Mouse (Mus musculus) liver, embryonic 13.5 days (tissue): Measurements from ENCODE around the gene Rhbdl1. TPM values are rescaled to one million over a fixed set of nuclear protein-coding genes. Genes with fewer than 3 reads are reported as not detected.
A peak's percentile ranks its signal among the peaks of the same experiment; 100 is the strongest.

ENCODE experiments used
- ATAC-seq: fragments of 200-750 bp; cut with Nextera tagmentation; 2 replicates; pipeline ENCODE4 v1.8.0; 2017; ENCODE audit warnings: low read depth, mild to moderate bottlenecking, moderate number of reproducible peaks, moderate library complexity
- DNase-seq: peaks from one replicate; pipeline ENCODE4 v3.0.0; 2022
- H3K27ac ChIP-seq: fragments of 300-500 bp; sonication (generic); 2 replicates; pipeline ENCODE4 v1.5.1; 2015; ENCODE audit warnings: moderate library complexity, mild to moderate bottlenecking, inconsistent platforms
- H3K27me3 ChIP-seq: fragments of 300-500 bp; sonication (generic); 2 replicates; pipeline ENCODE4 v1.6.1; 2015; ENCODE audit warnings: mild to moderate bottlenecking, inconsistent platforms
- H3K36me3 ChIP-seq: fragments of 300-500 bp; sonication (generic); 2 replicates; pipeline ENCODE4 v1.6.1; 2015; ENCODE audit warnings: mild to moderate bottlenecking, inconsistent platforms
- H3K4me1 ChIP-seq: fragments of 300-500 bp; sonication (generic); replicated peaks from 2 replicates; pipeline ENCODE4 v1.6.1; 2015; ENCODE audit warnings: inconsistent platforms
- H3K4me2 ChIP-seq: fragments of 300-500 bp; sonication (generic); 2 replicates; pipeline ENCODE4 v1.6.1; 2015; ENCODE audit warnings: inconsistent platforms, mild to moderate bottlenecking, moderate library complexity
- H3K4me3 ChIP-seq: fragments of 300-500 bp; sonication (generic); replicated peaks from 2 replicates; pipeline ENCODE4 v1.5.1; 2015; ENCODE audit warnings: mild to moderate bottlenecking, inconsistent platforms
- H3K9ac ChIP-seq: fragments of 300-500 bp; sonication (generic); 2 replicates; pipeline ENCODE4 v1.6.1; 2015; ENCODE audit warnings: mild to moderate bottlenecking, inconsistent platforms
- H3K9me3 ChIP-seq: fragments of 300-500 bp; sonication (generic); replicated peaks from 2 replicates; pipeline ENCODE4 v1.6.1; 2016; ENCODE audit warnings: inconsistent platforms
- WGBS: fragments of 180-500 bp; shearing (Covaris S2); methylation state at CpG from one replicate; pipeline ENCODE4 v1.1.7; 2015; ENCODE audit not compliant: insufficient replicate concordance; 5-methylcytosine and 5-hydroxymethylcytosine counted together
- polyA plus RNA-seq: library from polyadenylated mRNA; unstranded; fragments of >200 nt; fragmentation: Nextera tagmentation; extraction: Ambion mirVana; gene quantifications from 2 replicates; pipeline ENCODE4 v1.2.1, GENCODE M21; 2015

The Rhbdl1 gene
- polyA plus RNA-seq, 1 experiment from 2014 or later, result 0.30 TPM

DNA sequence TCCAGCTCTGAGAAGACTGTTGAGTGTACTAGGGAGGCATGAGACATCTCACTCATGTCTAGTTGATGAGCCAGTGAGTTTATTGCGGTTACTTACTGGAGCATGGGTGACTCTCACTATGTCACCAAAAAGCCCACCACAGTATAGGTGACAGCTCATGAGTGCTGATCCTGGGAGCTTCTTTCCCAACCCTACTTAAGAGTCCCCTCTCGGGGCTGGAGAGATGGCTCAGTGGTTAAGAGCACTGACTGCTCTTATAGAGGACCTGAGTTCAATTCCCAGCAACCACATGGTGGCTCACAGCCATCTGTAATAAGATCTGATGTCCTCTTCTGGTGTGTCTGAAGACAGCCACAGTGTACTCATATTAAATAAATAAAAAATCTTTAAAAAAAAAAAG, 32.9 kb upstream of the Rhbdl1 start:
- H3K27ac ChIP-seq, result no peak overlapping the region
- no peaks in the 10 kb centered on the region for H3K27me3 ChIP-seq
- no peaks in the 10 kb centered on the region for H3K9me3 ChIP-seq
- peaks cover 45% of the 10 kb centered on the region for H3K4me1 ChIP-seq
- no peak overlapping the region for H3K9ac ChIP-seq
- H3K4me3 ChIP-seq, result no peak overlapping the region
- DNase-seq (no peak), ATAC-seq (no peak)
- H3K36me3 ChIP-seq, result peaks cover 5% of the 10 kb centered on the region; the same call in 1 of the 2 replicates
- 75% methylated on average over 2 of the region's 2 CpGs for WGBS
- no peak overlapping the region for H3K4me2 ChIP-seq

DNA sequence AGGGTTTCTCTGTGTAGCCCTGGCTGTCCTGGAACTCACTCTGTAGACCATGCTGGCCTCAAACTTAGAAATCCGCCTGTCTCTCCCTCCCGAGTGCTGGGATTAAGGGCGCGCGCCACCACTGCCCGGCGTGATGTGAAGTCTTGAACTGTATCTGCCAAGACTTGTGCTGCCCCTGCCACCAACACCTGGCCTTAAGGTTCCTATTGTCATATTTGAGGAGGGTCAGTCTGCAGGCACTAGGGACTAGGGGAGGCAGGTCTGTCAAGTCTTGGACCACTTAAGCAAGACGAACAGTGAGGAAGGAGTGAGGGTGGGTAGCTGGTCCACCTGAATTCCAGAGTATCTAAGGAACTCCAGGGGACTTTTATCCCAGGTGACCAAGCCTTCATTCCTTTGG, 32.4 kb upstream of the Rhbdl1 start:
- Histone ChIP-seq H3K4me2 (no peak overlapping the region), H3K9ac (no peak overlapping the region), H3K36me3 (peaks cover 9% of the 10 kb centered on the region; the same call in 1 of the 2 replicates), H3K4me1 (peaks cover 43% of the 10 kb centered on the region), H3K27me3 (no peaks in the 10 kb centered on the region), H3K27ac (no peak overlapping the region), H3K9me3 (no peaks in the 10 kb centered on the region), H3K4me3 (no peak overlapping the region)
- DNase-seq, result no peak
- no peak for ATAC-seq
- WGBS, result 82% methylated on average over 8 of the region's 8 CpGs

DNA sequence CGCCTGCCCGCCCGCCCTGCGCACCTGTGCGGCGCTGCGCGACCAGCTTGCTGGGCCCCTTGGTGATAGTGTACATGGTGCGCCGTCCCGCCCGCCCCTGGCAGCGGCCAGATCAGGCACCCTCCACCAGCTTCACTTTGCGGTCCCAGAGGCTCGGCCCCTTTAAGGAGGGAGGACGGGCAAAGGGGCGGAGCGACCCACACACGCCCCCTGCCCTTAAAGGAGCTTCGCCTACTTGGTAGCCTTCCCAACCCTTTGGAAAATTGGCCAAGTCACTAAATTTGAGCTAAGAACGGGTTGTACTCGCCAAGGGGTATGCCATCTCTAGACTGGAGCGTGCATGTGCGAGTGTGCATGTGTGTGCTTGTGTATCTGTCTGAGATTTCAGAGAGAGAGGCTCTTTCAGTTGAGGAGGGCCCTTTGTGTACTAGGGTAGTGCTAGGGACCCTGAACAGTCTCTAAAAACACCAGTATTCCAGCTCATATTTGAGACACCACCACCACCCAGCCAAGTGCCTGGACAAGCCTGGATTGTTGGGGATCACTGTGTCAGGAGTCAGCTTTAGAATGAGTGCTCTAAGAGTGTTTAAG, 31.6 kb upstream of the Rhbdl1 start, which contains the start of gene Mcrip2:
Gene Mcrip2, minus strand, starts transcription at position 164 of the 591 bp plus-strand sequence.
- H3K27ac ChIP-seq, result peak within 1 kb of the TSS; percentile 74
- peak within 1 kb of the TSS; percentile 80 for H3K9ac ChIP-seq
- H3K4me3 ChIP-seq, result peak within 1 kb of the TSS; percentile 74
- H3K27me3 ChIP-seq, result no peaks in the 10 kb centered on the region
- peak within 1 kb of the TSS; percentile 90 for H3K4me2 ChIP-seq
- H3K9me3 ChIP-seq, result no peaks in the 10 kb centered on the region
- WGBS, result 0% methylated on average over 24 of the region's 24 CpGs
- H3K36me3 ChIP-seq, result peaks cover 17% of the 10 kb centered on the region
- ATAC-seq (peak; percentile 75), DNase-seq (peak; percentile 65)
- H3K4me1 ChIP-seq, result peaks cover 35% of the 10 kb centered on the region

DNA sequence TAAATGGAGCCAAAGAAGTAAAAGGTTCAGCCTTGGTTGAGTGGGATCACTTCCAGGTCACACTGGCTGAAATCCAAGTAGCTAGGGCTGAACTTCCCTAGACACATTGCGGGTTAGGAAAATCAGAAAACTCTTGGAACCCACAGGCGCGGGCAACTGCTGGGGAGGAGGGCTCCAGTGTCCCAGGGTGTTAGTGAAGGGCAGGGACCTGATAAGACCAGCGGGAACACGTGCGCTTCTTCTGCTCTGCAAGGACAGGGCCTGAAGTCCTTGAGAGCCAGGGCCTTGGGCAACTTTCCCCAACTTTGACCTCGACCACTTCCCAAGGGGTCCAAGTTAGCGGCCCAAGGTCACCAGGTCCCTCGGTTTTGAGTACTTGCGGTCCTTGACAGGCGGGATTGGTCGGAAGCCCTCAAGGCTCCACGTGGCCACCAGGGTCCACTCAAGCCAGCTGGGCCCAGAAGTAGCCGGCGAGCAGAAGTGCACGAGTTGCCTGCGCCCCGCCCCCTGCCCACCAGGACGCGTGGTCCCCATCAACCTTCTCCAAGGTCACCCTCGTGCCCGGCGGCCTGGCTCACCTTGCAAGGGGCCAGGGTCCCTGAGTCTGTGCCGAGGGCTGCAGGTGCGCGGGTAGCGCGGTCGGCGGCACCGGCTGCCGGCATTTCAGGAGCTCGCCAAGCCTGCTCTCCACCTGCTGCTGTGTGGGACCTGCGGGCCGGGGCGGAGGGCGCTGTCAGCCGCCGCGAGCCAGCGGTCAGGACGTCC, 30.9 kb upstream of the Rhbdl1 start:
- Histone ChIP-seq H3K4me3 (peak overlapping the region; percentile 74), H3K27ac (peak overlapping the region; percentile 74), H3K27me3 (no peaks in the 10 kb centered on the region), H3K9me3 (no peaks in the 10 kb centered on the region), H3K4me2 (peak overlapping the region; percentile 90), H3K4me1 (peaks cover 36% of the 10 kb centered on the region), H3K9ac (peak overlapping the region; percentile 80), H3K36me3 (peaks cover 22% of the 10 kb centered on the region)
- peak; percentile 60 for ATAC-seq
- no peak for DNase-seq
- WGBS, result under 1% methylated on average over 42 of the region's 42 CpGs

DNA sequence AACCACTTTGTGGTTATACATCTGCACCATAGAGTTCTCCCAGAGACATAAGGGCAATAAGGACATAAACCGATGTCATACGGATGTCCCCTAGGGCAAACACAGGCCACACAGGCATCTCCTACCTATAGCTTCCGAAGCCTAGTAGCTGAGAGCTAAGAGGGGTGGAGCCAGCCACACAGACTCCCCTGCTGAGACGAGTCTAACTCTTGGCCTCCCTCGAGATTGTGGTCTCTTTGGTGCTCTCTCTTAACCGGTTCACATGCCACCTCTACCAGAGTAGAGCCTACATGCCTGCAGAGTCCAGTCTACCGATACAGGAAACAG, 30.4 kb upstream of the Rhbdl1 start:
- Histone ChIP-seq H3K4me1 (peaks cover 39% of the 10 kb centered on the region), H3K9ac (peak overlapping the region; percentile 80), H3K27me3 (no peaks in the 10 kb centered on the region), H3K9me3 (no peaks in the 10 kb centered on the region), H3K4me2 (peak overlapping the region; percentile 90), H3K4me3 (peak overlapping the region; percentile 74), H3K36me3 (peaks cover 25% of the 10 kb centered on the region), H3K27ac (peak overlapping the region; percentile 74)
- no peak for DNase-seq
- ATAC-seq, result peak; percentile 58
- WGBS, result 2% methylated on average over 7 of the region's 7 CpGs

DNA sequence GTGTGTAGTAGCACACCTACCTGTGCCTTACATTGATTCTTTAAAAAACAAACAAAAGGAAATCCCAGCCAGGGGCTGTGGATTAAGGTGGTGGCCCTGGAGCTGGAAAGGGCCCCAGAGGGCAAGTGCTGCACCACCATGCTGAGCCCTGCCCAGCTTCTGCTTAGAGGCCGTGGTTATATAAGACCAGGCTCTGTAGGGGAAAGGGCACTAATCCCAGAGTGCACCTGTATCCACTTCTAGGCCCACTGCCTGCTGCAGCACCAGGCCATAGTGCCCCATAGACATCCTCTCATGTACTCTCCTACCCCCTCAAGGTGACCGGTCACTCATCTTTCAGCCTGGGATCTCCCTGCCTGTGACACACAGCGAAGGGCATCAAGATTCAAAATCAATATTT, 29.1 kb upstream of the Rhbdl1 start:
- Histone ChIP-seq H3K9ac (peak overlapping the region; percentile 33; the same call in 1 of the 2 replicates), H3K27ac (no peak overlapping the region), H3K27me3 (no peaks in the 10 kb centered on the region), H3K4me3 (no peak overlapping the region), H3K36me3 (peaks cover 25% of the 10 kb centered on the region), H3K9me3 (no peaks in the 10 kb centered on the region), H3K4me2 (0 out of 2 replicates have a peak overlapping the region, but pooled peaks have one; percentile 90), H3K4me1 (peaks cover 50% of the 10 kb centered on the region)
- no peak for ATAC-seq
- DNase-seq, result no peak
- WGBS, result 86% methylated on average over 3 of the region's 3 CpGs

DNA sequence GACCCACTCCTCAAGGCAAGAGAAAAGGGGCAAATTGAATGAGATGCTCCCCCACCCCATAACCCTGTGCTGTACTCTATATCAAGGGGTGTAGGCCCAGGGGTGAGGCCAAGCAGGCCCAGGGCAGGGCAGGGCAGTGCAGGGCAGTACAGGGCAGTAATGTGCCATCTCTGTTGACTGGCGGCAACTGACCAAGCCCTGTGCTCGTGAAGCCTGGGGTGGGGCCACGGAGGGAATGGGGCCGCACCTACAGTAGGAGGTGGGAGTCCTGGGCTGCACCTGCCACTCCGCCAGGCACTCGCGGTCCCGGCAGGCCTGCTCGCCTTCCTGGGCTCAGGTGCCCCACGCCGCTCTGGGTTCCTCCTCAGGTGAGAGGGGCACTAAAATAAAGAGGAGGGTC, 28.2 kb upstream of the Rhbdl1 start:
- H3K9ac ChIP-seq, result no peak overlapping the region

DNA sequence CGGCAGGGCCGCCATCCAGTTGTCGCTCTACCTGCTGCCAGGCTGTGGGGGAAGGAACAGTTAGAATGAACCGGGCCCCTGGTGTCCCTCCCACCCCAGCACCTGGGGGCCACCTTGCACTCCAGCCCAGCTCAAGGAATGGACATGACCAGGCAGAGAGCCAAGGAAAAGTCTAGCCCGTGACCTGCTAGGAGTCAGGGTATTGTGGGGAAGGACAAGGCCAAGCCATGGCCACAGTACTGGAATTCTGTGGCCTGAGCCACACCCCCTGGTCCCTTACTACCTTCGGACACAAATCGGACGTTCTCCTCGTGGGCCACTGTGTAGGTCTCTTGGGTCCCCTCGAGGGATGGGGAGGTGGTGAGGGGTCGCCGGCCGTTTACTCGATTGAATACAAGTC, 27.2 kb upstream of the Rhbdl1 start:
- no peak overlapping the region for H3K4me3 ChIP-seq
- H3K27ac ChIP-seq, result no peak overlapping the region
- H3K4me1 ChIP-seq, result peaks cover 68% of the 10 kb centered on the region
- H3K4me2 ChIP-seq, result no peak overlapping the region
- 89% methylated on average over 14 of the region's 14 CpGs for WGBS
- no peaks in the 10 kb centered on the region for H3K9me3 ChIP-seq
- no peak overlapping the region for H3K9ac ChIP-seq
- no peak for DNase-seq
- no peaks in the 10 kb centered on the region for H3K27me3 ChIP-seq
- peaks cover 28% of the 10 kb centered on the region for H3K36me3 ChIP-seq
- ATAC-seq, result no peak

More for the DNA sequence above, 28.2 kb upstream of the Rhbdl1 start:
- Histone ChIP-seq H3K27ac (no peak overlapping the region), H3K4me1 (peaks cover 58% of the 10 kb centered on the region), H3K9me3 (no peaks in the 10 kb centered on the region), H3K4me3 (no peak overlapping the region), H3K36me3 (peaks cover 25% of the 10 kb centered on the region), H3K4me2 (no peak overlapping the region), H3K27me3 (no peaks in the 10 kb centered on the region)
- WGBS, result 89% methylated on average over 11 of the region's 11 CpGs
- ATAC-seq (no peak), DNase-seq (no peak)

DNA sequence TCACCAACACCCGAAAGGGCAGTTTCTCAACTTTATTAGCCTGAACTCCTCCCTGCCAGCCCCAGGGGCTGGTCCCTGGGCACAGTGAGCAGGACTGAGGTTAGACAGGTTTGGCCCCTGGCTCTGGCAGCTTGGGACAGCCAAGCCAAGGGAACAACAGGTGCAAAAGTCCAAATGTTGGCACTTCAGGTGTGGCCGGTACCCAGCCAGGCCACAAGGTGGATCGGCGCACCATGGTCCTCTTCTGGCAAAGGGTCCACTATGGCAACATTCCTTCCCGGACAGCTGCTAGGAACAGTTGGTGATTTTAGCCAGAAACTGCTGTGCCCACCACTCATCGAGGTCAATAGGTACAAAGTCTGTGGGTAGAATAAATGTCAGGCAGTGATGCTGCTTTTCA, 26.6 kb upstream of the Rhbdl1 start:
- ATAC-seq (no peak), DNase-seq (no peak)
- Histone ChIP-seq H3K9ac (no peak overlapping the region), H3K27ac (no peak overlapping the region), H3K4me2 (no peak overlapping the region), H3K9me3 (no peaks in the 10 kb centered on the region), H3K4me1 (peaks cover 64% of the 10 kb centered on the region), H3K27me3 (no peaks in the 10 kb centered on the region), H3K4me3 (no peak overlapping the region), H3K36me3 (peaks cover 28% of the 10 kb centered on the region)
- WGBS, result 91% methylated on average over 6 of the region's 6 CpGs

DNA sequence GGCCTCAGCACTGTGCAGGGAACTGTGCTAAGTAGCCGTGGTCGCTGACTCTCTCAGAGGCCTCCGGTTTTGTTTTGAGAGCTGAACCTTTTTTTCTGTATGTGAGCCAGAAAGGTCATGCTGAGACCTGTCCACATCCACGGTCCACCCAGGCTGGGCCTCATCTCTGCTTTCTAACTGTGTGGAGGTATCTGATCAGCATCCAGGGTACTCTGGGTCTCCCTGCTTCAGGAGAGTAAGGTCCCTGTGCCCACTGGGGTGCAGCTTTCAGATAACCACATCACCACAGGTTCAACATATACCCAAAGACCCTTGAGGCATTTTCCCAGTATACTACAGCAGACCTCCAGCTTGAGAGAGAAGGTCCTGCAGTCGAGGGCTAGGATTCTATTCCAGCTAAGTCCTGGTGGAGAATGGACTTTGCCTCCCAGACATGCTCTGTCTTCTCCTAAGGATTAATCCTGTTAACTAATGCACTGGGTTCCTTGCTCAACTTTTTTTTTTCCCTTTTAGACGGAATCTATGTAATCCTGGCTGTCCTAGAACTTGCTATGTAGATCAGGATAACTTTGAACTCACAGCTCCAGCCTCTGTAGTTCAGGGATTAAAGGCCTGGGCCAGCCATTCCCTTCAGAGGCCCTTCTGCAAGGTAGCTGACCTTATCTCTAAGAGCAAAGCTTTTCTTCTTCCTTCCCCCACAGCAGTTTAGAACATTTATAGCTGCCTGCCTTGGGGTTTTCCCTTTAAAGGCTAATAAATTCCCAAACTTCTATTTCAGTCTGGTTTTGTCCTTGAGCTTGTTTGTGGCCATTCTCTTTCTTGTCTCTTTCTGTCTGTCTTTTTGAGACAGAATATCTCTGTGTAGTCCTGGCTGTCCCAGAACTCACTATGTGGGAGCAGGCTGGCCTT, 24.9 kb upstream of the Rhbdl1 start:
- ATAC-seq (peak; percentile 25), DNase-seq (no peak)
- Histone ChIP-seq H3K9me3 (no peaks in the 10 kb centered on the region), H3K9ac (peak overlapping the region; percentile 90), H3K4me2 (peak overlapping the region; percentile 97), H3K27ac (peak overlapping the region; percentile 70), H3K27me3 (no peaks in the 10 kb centered on the region), H3K4me1 (peaks cover 47% of the 10 kb centered on the region), H3K36me3 (peaks cover 28% of the 10 kb centered on the region), H3K4me3 (peak overlapping the region; percentile 80)
- 10% methylated on average over 6 of the region's 6 CpGs for WGBS
